Mouse (Mus musculus) small intestine, adult 2 months (tissue): ENCODE measurements around the gene Sik1. TPM values are rescaled to one million over a fixed set of nuclear protein-coding genes. Genes with fewer than 3 reads are reported as not detected.

Experiments
- H3K27ac ChIP-seq: fragments of 200-500 bp; 2 replicates; pipeline ENCODE4 v1.5.1; 2012; ENCODE audit warnings: low read depth, low read length, control low read depth, inconsistent platforms; ENCODE audit not compliant: insufficient read depth
- H3K27me3 ChIP-seq: fragments of 200-500 bp; 2 replicates; pipeline ENCODE4 v1.6.1; 2012; ENCODE audit warnings: mild to moderate bottlenecking, moderate library complexity, low read length, inconsistent platforms; ENCODE audit not compliant: control insufficient read depth, insufficient read depth
- H3K36me3 ChIP-seq: fragments of 200-500 bp; 2 replicates; pipeline ENCODE4 v1.6.1; 2012; ENCODE audit warnings: mild to moderate bottlenecking, low read length, control low read depth, inconsistent platforms; ENCODE audit not compliant: control insufficient read depth, insufficient read depth
- H3K4me1 ChIP-seq: fragments of 200-500 bp; 2 replicates; pipeline ENCODE4 v1.6.1; 2012; ENCODE audit warnings: low read length, inconsistent platforms, mixed read lengths; ENCODE audit not compliant: control insufficient read depth, insufficient read depth, insufficient read length
- H3K4me3 ChIP-seq: fragments of 200-500 bp; 2 replicates; pipeline ENCODE4 v1.5.1; 2012; ENCODE audit warnings: low read depth, mild to moderate bottlenecking, control low read depth, inconsistent platforms, low read length, moderate library complexity
- CTCF ChIP-seq: fragments of 200-500 bp; IDR thresholded peaks from 2 replicates; pipeline ENCODE4 v1.5.1; 2012; ENCODE audit warnings: low read depth, mild to moderate bottlenecking, control low read depth, inconsistent platforms, low read length, moderate library complexity, mixed read lengths; ENCODE audit not compliant: insufficient replicate concordance, insufficient read length; ENCODE audit errors: extremely low read depth
- POLR2A ChIP-seq: fragments of 200-500 bp; IDR thresholded peaks from 2 replicates; pipeline ENCODE4 v1.6.1; 2012; ENCODE audit warnings: low read depth, mild to moderate bottlenecking, control low read depth, inconsistent platforms, low read length, moderate library complexity
- WGBS: fragments of 180-500 bp; shearing (Covaris S2); methylation state at CpG from one replicate; pipeline ENCODE4 v1.1.7; 2018; 5-methylcytosine and 5-hydroxymethylcytosine counted together
- polyA plus RNA-seq: library from polyadenylated mRNA; depleted of rRNA; stranded (reverse); fragments of >200 nt; gene quantifications from 2 replicates; pipeline ENCODE4 v1.2.3, GENCODE M21; 2012

The Sik1 gene
- polyA plus RNA-seq, 1 experiment, result 16.9 TPM

GRCm38 (mm10) chr17:31831097-31831865, 24.3 kb downstream of the Sik1 start:
- no peak overlapping the region for H3K27ac ChIP-seq
- 59% methylated on average over 6 of the region's 6 CpGs for WGBS
- no peaks in the 10 kb centered on the region for H3K36me3 ChIP-seq
- peaks cover 28% of the 10 kb centered on the region for H3K4me1 ChIP-seq
- no peak overlapping the region for H3K4me3 ChIP-seq
- H3K27me3 ChIP-seq, result no peaks in the 10 kb centered on the region
- TF ChIP-seq POLR2A (no peak), CTCF (no peak)

- Histone ChIP-seq H3K27me3 (no peaks in the 10 kb centered on the region), H3K36me3 (no peaks in the 10 kb centered on the region), H3K27ac (no peak overlapping the region), H3K4me1 (peaks cover 29% of the 10 kb centered on the region), H3K4me3 (no peak overlapping the region)
- WGBS, result 89% methylated on average over 8 of the region's 8 CpGs
- TF ChIP-seq POLR2A (no peak), CTCF (no peak)
These were observed 25.0 kb downstream of the Sik1 start for GRCm38 (mm10) chr17:31830506-31831075.

GRCm38 (mm10) chr17:31828916-31829315, 26.7 kb downstream of the Sik1 start:
- Histone ChIP-seq H3K4me3 (no peak overlapping the region), H3K36me3 (no peaks in the 10 kb centered on the region), H3K27me3 (no peaks in the 10 kb centered on the region), H3K4me1 (peaks cover 19% of the 10 kb centered on the region), H3K27ac (no peak overlapping the region)
- TF ChIP-seq POLR2A, result no peak
- TF ChIP-seq CTCF, result no peak
- WGBS, result 92% methylated on average over 5 of the region's 5 CpGs

GRCm38 (mm10) chr17:31828118-31828517, 27.5 kb downstream of the Sik1 start:
- Histone ChIP-seq H3K27me3 (no peaks in the 10 kb centered on the region), H3K27ac (no peak overlapping the region), H3K4me1 (peaks cover 17% of the 10 kb centered on the region), H3K36me3 (no peaks in the 10 kb centered on the region), H3K4me3 (no peak overlapping the region)
- 80% methylated on average over 5 of the region's 5 CpGs for WGBS
- TF ChIP-seq POLR2A (no peak), CTCF (no peak)

- peaks cover 17% of the 10 kb centered on the region for H3K4me1 ChIP-seq
- TF ChIP-seq CTCF (no peak), POLR2A (no peak)
- WGBS, result 12% methylated on average over 5 of the region's 5 CpGs
These were observed 28.4 kb downstream of the Sik1 start for GRCm38 (mm10) chr17:31827206-31827605.

GRCm38 (mm10) chr17:31826669-31827068, 28.9 kb downstream of the Sik1 start:
- Histone ChIP-seq H3K27me3 (no peaks in the 10 kb centered on the region), H3K4me3 (no peak overlapping the region), H3K4me1 (peaks cover 19% of the 10 kb centered on the region), H3K36me3 (no peaks in the 10 kb centered on the region), H3K27ac (peak overlapping the region; percentile 11; the same call in 1 of the 2 replicates)
- no peak for TF ChIP-seq POLR2A
- TF ChIP-seq CTCF, result no peak
- 9% methylated on average over 6 of the region's 6 CpGs for WGBS

More at GRCm38 (mm10) chr17:31827206-31827605, 28.4 kb downstream of the Sik1 start:
- Histone ChIP-seq H3K27me3 (no peaks in the 10 kb centered on the region), H3K36me3 (no peaks in the 10 kb centered on the region), H3K27ac (peak overlapping the region; percentile 49; the same call in 1 of the 2 replicates), H3K4me3 (no peak overlapping the region)

GRCm38 (mm10) chr17:31825678-31826077, 29.9 kb downstream of the Sik1 start:
- TF ChIP-seq CTCF (no peak), POLR2A (no peak)
- Histone ChIP-seq H3K27me3 (no peaks in the 10 kb centered on the region), H3K36me3 (no peaks in the 10 kb centered on the region), H3K27ac (no peak overlapping the region), H3K4me1 (peaks cover 24% of the 10 kb centered on the region), H3K4me3 (no peak overlapping the region)
- WGBS, result 83% methylated on average over 9 of the region's 9 CpGs
